Mouse (Mus musculus): ENCODE data around the gene Prrt1. TPM values are rescaled to one million over a fixed set of nuclear protein-coding genes. Genes with fewer than 3 reads are reported as not detected.
A peak's percentile ranks its signal among the peaks of the same experiment; 100 is the strongest.

Prrt1 gene
- 0.64 and 2.1 TPM in 2 replicates for polyA plus RNA-seq (2015; fragmentation: Nextera tagmentation; extraction: Ambion mirVana)

GRCm38 (mm10) chr17:34629221-34629751, at the start of gene Prrt1:
Prrt1 (plus strand) TSS chr17:34629533.
- Histone ChIP-seq H3K9ac (ENCODE audit: low read length) (peak within 1 kb of the TSS; percentile 84), H3K4me3 (ENCODE audit: low read length) (peak within 1 kb of the TSS; percentile 83), H3K27me3 (ENCODE audit: control insufficient read depth, insufficient read depth, low read length) (peaks cover 31% of the 10 kb centered on the region), H3K27ac (ENCODE audit: low read length) (peak within 1 kb of the TSS; percentile 96), H3K36me3 (ENCODE audit: control insufficient read depth, insufficient read depth) (no peaks in the 10 kb centered on the region), H3K4me1 (ENCODE audit: control insufficient read depth, insufficient read depth, low read length) (peaks cover 28% of the 10 kb centered on the region), H3K4me2 (ENCODE audit: low read depth, low read length) (peak within 1 kb of the TSS; percentile 78), H3K9me3 (replicated peaks; ENCODE audit: control insufficient read depth, low read length) (no peaks in the 10 kb centered on the region)
- ATAC-seq (replicated peaks; ENCODE audit: extremely low read depth, insufficient read depth, low FRiP score) = no peak
- WGBS = 6% methylated on average over 16 of the region's 16 CpGs

GRCm38 (mm10) chr17:34582528-34582927, 46.8 kb upstream of the Prrt1 start:
- 81% methylated on average over 12 of the region's 12 CpGs for WGBS
- H3K27ac ChIP-seq (ENCODE audit: low read length) = no peak overlapping the region
- no peaks in the 10 kb centered on the region for H3K36me3 ChIP-seq (ENCODE audit: control insufficient read depth, insufficient read depth)
- no peaks in the 10 kb centered on the region for H3K27me3 ChIP-seq (ENCODE audit: control insufficient read depth, insufficient read depth, low read length)
- peaks cover 9% of the 10 kb centered on the region for H3K4me1 ChIP-seq (ENCODE audit: control insufficient read depth, insufficient read depth, low read length)
- no peak overlapping the region for H3K4me2 ChIP-seq (ENCODE audit: low read depth, low read length)
- ATAC-seq (replicated peaks; ENCODE audit: extremely low read depth, insufficient read depth, low FRiP score) = no peak
- no peak overlapping the region for H3K4me3 ChIP-seq (ENCODE audit: low read length)
- H3K9me3 ChIP-seq (replicated peaks; ENCODE audit: control insufficient read depth, low read length) = no peaks in the 10 kb centered on the region
- H3K9ac ChIP-seq (ENCODE audit: low read length) = no peak overlapping the region

- H3K36me3 ChIP-seq (ENCODE audit: control insufficient read depth, insufficient read depth) = no peaks in the 10 kb centered on the region
- no peak overlapping the region for H3K9ac ChIP-seq (ENCODE audit: low read length)
- no peaks in the 10 kb centered on the region for H3K27me3 ChIP-seq (ENCODE audit: control insufficient read depth, insufficient read depth, low read length)
- peaks cover 14% of the 10 kb centered on the region for H3K4me1 ChIP-seq (ENCODE audit: control insufficient read depth, insufficient read depth, low read length)
- 64% methylated on average over 7 of the region's 7 CpGs for WGBS
- no peak for ATAC-seq (replicated peaks; ENCODE audit: extremely low read depth, insufficient read depth, low FRiP score)
- no peaks in the 10 kb centered on the region for H3K9me3 ChIP-seq (replicated peaks; ENCODE audit: control insufficient read depth, low read length)
- no peak overlapping the region for H3K4me3 ChIP-seq (ENCODE audit: low read length)
- H3K4me2 ChIP-seq (ENCODE audit: low read depth, low read length) = no peak overlapping the region
- H3K27ac ChIP-seq (ENCODE audit: low read length) = no peak overlapping the region
Observed at GRCm38 (mm10) chr17:34583397-34583796, 45.9 kb upstream of the Prrt1 start.

- H3K9ac ChIP-seq (ENCODE audit: low read length) = no peak overlapping the region
- no peaks in the 10 kb centered on the region for H3K36me3 ChIP-seq (ENCODE audit: control insufficient read depth, insufficient read depth)
- H3K9me3 ChIP-seq (replicated peaks; ENCODE audit: control insufficient read depth, low read length) = no peaks in the 10 kb centered on the region
- H3K27me3 ChIP-seq (ENCODE audit: control insufficient read depth, insufficient read depth, low read length) = no peaks in the 10 kb centered on the region
- no peak overlapping the region for H3K4me3 ChIP-seq (ENCODE audit: low read length)
- WGBS = 89% methylated on average over 8 of the region's 8 CpGs
- peaks cover 17% of the 10 kb centered on the region for H3K4me1 ChIP-seq (ENCODE audit: control insufficient read depth, insufficient read depth, low read length)
- no peak for ATAC-seq (replicated peaks; ENCODE audit: extremely low read depth, insufficient read depth, low FRiP score)
- no peak overlapping the region for H3K4me2 ChIP-seq (ENCODE audit: low read depth, low read length)
- no peak overlapping the region for H3K27ac ChIP-seq (ENCODE audit: low read length)
Observed at GRCm38 (mm10) chr17:34583819-34584218, 45.5 kb upstream of the Prrt1 start.

GRCm38 (mm10) chr17:34585121-34585520, 44.2 kb upstream of the Prrt1 start:
- Histone ChIP-seq H3K4me1 (ENCODE audit: control insufficient read depth, insufficient read depth, low read length) (peaks cover 25% of the 10 kb centered on the region), H3K9me3 (replicated peaks; ENCODE audit: control insufficient read depth, low read length) (no peaks in the 10 kb centered on the region), H3K4me3 (ENCODE audit: low read length) (no peak overlapping the region), H3K4me2 (ENCODE audit: low read depth, low read length) (no peak overlapping the region), H3K36me3 (ENCODE audit: control insufficient read depth, insufficient read depth) (no peaks in the 10 kb centered on the region), H3K27me3 (ENCODE audit: control insufficient read depth, insufficient read depth, low read length) (no peaks in the 10 kb centered on the region), H3K27ac (ENCODE audit: low read length) (no peak overlapping the region), H3K9ac (ENCODE audit: low read length) (no peak overlapping the region)
- 81% methylated on average over 8 of the region's 8 CpGs for WGBS
- no peak for ATAC-seq (replicated peaks; ENCODE audit: extremely low read depth, insufficient read depth, low FRiP score)

- peak overlapping the region; percentile 100 for H3K4me2 ChIP-seq (ENCODE audit: low read depth, low read length)
- H3K9ac ChIP-seq (ENCODE audit: low read length) = peak overlapping the region; percentile 95
- H3K36me3 ChIP-seq (ENCODE audit: control insufficient read depth, insufficient read depth) = no peaks in the 10 kb centered on the region
- ATAC-seq (replicated peaks; ENCODE audit: extremely low read depth, insufficient read depth, low FRiP score) = no peak; the same call in 1 of the 2 replicates
- peak overlapping the region; percentile 59 for H3K4me3 ChIP-seq (ENCODE audit: low read length)
- H3K4me1 ChIP-seq (ENCODE audit: control insufficient read depth, insufficient read depth, low read length) = peaks cover 32% of the 10 kb centered on the region
- WGBS = 30% methylated on average over 32 of the region's 32 CpGs
- H3K27ac ChIP-seq (ENCODE audit: low read length) = peak overlapping the region; percentile 86
- no peaks in the 10 kb centered on the region for H3K9me3 ChIP-seq (replicated peaks; ENCODE audit: control insufficient read depth, low read length)
- H3K27me3 ChIP-seq (ENCODE audit: control insufficient read depth, insufficient read depth, low read length) = no peaks in the 10 kb centered on the region
Observed at GRCm38 (mm10) chr17:34585877-34586771, 43.2 kb upstream of the Prrt1 start.

- no peaks in the 10 kb centered on the region for H3K27me3 ChIP-seq (ENCODE audit: control insufficient read depth, insufficient read depth, low read length)
- H3K27ac ChIP-seq (ENCODE audit: low read length) = peak overlapping the region; percentile 86
- WGBS = under 1% methylated on average over 38 of the region's 38 CpGs
- peak overlapping the region; percentile 95 for H3K9ac ChIP-seq (ENCODE audit: low read length)
- H3K4me3 ChIP-seq (ENCODE audit: low read length) = peak overlapping the region; percentile 59
- H3K36me3 ChIP-seq (ENCODE audit: control insufficient read depth, insufficient read depth) = no peaks in the 10 kb centered on the region
- peak; percentile 80 for ATAC-seq (replicated peaks; ENCODE audit: extremely low read depth, insufficient read depth, low FRiP score)
- H3K4me1 ChIP-seq (ENCODE audit: control insufficient read depth, insufficient read depth, low read length) = peaks cover 37% of the 10 kb centered on the region
- no peaks in the 10 kb centered on the region for H3K9me3 ChIP-seq (replicated peaks; ENCODE audit: control insufficient read depth, low read length)
- H3K4me2 ChIP-seq (ENCODE audit: low read depth, low read length) = peak overlapping the region; percentile 100
Observed at GRCm38 (mm10) chr17:34586796-34587422, 42.4 kb upstream of the Prrt1 start.

- Histone ChIP-seq H3K36me3 (ENCODE audit: control insufficient read depth, insufficient read depth) (no peaks in the 10 kb centered on the region), H3K4me3 (ENCODE audit: low read length) (peak overlapping the region; percentile 59), H3K4me2 (ENCODE audit: low read depth, low read length) (peak overlapping the region; percentile 100), H3K9ac (ENCODE audit: low read length) (peak overlapping the region; percentile 95), H3K4me1 (ENCODE audit: control insufficient read depth, insufficient read depth, low read length) (peaks cover 37% of the 10 kb centered on the region), H3K27me3 (ENCODE audit: control insufficient read depth, insufficient read depth, low read length) (no peaks in the 10 kb centered on the region), H3K9me3 (replicated peaks; ENCODE audit: control insufficient read depth, low read length) (no peaks in the 10 kb centered on the region), H3K27ac (ENCODE audit: low read length) (peak overlapping the region; percentile 86)
- ATAC-seq (replicated peaks; ENCODE audit: extremely low read depth, insufficient read depth, low FRiP score) = peak; percentile 83
- WGBS = 0% methylated on average over 48 of the region's 50 CpGs
Observed at GRCm38 (mm10) chr17:34587423-34587811, 41.9 kb upstream of the Prrt1 start.

- WGBS = 2% methylated on average over 19 of the region's 19 CpGs
- H3K4me2 ChIP-seq (ENCODE audit: low read depth, low read length) = peak overlapping the region; percentile 100
- peak overlapping the region; percentile 86 for H3K27ac ChIP-seq (ENCODE audit: low read length)
- no peaks in the 10 kb centered on the region for H3K36me3 ChIP-seq (ENCODE audit: control insufficient read depth, insufficient read depth)
- H3K9me3 ChIP-seq (replicated peaks; ENCODE audit: control insufficient read depth, low read length) = no peaks in the 10 kb centered on the region
- H3K27me3 ChIP-seq (ENCODE audit: control insufficient read depth, insufficient read depth, low read length) = no peaks in the 10 kb centered on the region
- peaks cover 37% of the 10 kb centered on the region for H3K4me1 ChIP-seq (ENCODE audit: control insufficient read depth, insufficient read depth, low read length)
- peak overlapping the region; percentile 59 for H3K4me3 ChIP-seq (ENCODE audit: low read length)
- peak overlapping the region; percentile 95 for H3K9ac ChIP-seq (ENCODE audit: low read length)
- ATAC-seq (replicated peaks; ENCODE audit: extremely low read depth, insufficient read depth, low FRiP score) = no peak
Observed at GRCm38 (mm10) chr17:34587814-34588213, 41.5 kb upstream of the Prrt1 start.
